Mouse (Mus musculus): ENCODE measurements around the gene Nupl2.

Nupl2 gene

GRCm38 (mm10) chr5:24213861-24214546, 49.2 kb downstream of the Nupl2 start:
- DNase-seq = no peak

DNA sequence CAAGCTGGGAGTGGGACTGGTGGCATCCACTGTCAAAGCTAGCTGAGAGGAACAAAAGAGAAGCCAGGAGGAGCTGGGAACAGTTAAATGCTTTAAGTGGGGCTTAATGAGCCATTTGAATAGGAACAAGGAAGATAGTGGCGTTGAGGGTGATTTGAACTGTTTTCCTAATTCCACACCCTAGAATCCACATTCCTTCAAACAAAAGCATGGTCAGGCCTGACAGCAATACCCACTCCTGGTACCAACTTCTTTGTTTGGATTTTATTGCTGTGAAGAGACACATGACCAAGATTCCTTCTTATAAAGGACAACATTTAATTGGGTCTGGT, 49.8 kb downstream of the Nupl2 start:
- DNase-seq = no peak

DNA sequence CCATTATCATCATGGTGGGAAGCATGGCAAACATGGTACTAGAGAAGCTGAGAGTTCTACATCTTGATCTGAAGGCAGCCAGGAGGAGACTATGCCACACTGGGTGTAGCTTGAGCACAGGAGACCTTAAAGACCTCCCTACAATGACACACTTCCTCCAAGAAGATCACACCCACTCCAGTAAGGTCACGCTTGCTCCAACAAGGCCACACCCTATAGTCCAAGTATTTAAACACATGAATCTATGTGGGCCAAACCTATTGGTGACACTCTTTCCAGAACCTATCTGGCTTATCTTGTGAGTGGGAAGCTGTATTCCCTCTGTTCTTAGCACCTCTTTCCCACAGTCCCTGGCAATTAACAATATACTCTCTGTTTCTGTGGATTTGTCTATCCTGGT, 50.1 kb downstream of the Nupl2 start:
- no peak for DNase-seq
